Mouse (Mus musculus): ENCODE data around the gene BC049352. TPM values are rescaled to one million over a fixed set of nuclear protein-coding genes. Genes with fewer than 3 reads are reported as not detected.
A peak's percentile ranks its signal among the peaks of the same experiment; 100 is the strongest.

The BC049352 gene
- total RNA-seq, 2 experiments from 2014 or later = not detected

- intact Hi-C loops (cut with DNase I) = no loop called here
- no peak for DNase-seq
Measured at GRCm38 (mm10) chr9:45280891-45281290, 99.1 kb downstream of the BC049352 start.

- DNase-seq = no peak
- intact Hi-C loops (cut with DNase I) = no loop called here
Measured at GRCm38 (mm10) chr9:45282466-45282865, 100.7 kb downstream of the BC049352 start.

GRCm38 (mm10) chr9:45291481-45292168 lies 109.8 kb downstream of the BC049352 start:
- no peak for DNase-seq
- intact Hi-C loops (cut with DNase I) = no loop called here

- no peak for DNase-seq
- intact Hi-C loops (cut with DNase I) = loop anchor here (5.0 kb wide), 1 partner anchor 72 kb away; no protein-coding TSS in a partner anchor
Measured at GRCm38 (mm10) chr9:45294210-45295011, 112.6 kb downstream of the BC049352 start.

- intact Hi-C loops (cut with DNase I) = loop anchor here (1.0 to 5.0 kb wide), 4 partner anchors 45 to 109 kb away; no protein-coding TSS in a partner anchor
- peak; percentile 36 to 53 for DNase-seq
Measured at GRCm38 (mm10) chr9:45299231-45300006, 117.6 kb downstream of the BC049352 start.

Small RNAs within 50 kb of the gene (microRNA-seq; reads per million reads assigned to microRNA genes)
- 0 reads per million in 2 experiments for gene Mir7086

Other genes with a start within 250 kb of the BC049352 start
- 10 to 100 TPM; 38.4 to 45.4 TPM for gene Ube4a, start 216.4 kb upstream of the BC049352 start, total RNA-seq (2021)
- 10 to 100 TPM in 1 of 2 experiments, under 1 TPM in 1; 0.86 to 11.7 TPM for gene Cd3g, start 201.6 kb upstream of the BC049352 start, total RNA-seq (2021)
- 1 to 10 TPM; 4.5 to 9.4 TPM for gene Cd3d, start 200.2 kb upstream of the BC049352 start, total RNA-seq (2021)
- gene Cd3e, start 172.4 kb upstream of the BC049352 start, total RNA-seq (2021) = 10 to 100 TPM in 1 of 2 experiments, 1 to 10 TPM in 1; 1.7 to 14.9 TPM
- 1 to 10 TPM in 1 of 2 experiments, under 1 TPM in 1; 1.00 to 1.1 TPM for gene Mpzl2, start 142.2 kb upstream of the BC049352 start, total RNA-seq (2021)
- gene Mpzl3, start 126.8 kb upstream of the BC049352 start, total RNA-seq (2021) = 1 to 10 TPM; 1.2 to 1.3 TPM
- under 1 TPM; 0.19 to 0.59 TPM for gene Jaml, start 102.8 kb upstream of the BC049352 start, total RNA-seq (2021)
- 1 to 10 TPM; 1.2 to 1.4 TPM for gene Scn2b, start 64.2 kb upstream of the BC049352 start, total RNA-seq (2021)
- gene Scn4b, start 43.6 kb upstream of the BC049352 start, total RNA-seq (2021) = 1 to 10 TPM; 1.3 to 1.7 TPM
- under 1 TPM in 1 of 2 experiments, not detected in 1; 0.12 TPM for gene Tmprss4, start 22.1 kb downstream of the BC049352 start, total RNA-seq (2021)
- 1 to 10 TPM; 1.6 TPM for gene Il10ra, start 87.1 kb downstream of the BC049352 start, total RNA-seq (2021)
- gene Tmprss13, start 137.1 kb downstream of the BC049352 start, total RNA-seq (2021) = 1 to 10 TPM; 2.3 to 2.8 TPM
- 10 to 100 TPM; 18.2 to 20.9 TPM for gene Fxyd6, start 188.2 kb downstream of the BC049352 start, total RNA-seq (2021)
- 1 to 10 TPM; 1.5 to 2.3 TPM for gene Fxyd2, start 217.7 kb downstream of the BC049352 start, total RNA-seq (2021)
- gene Dscaml1, start 244.6 kb downstream of the BC049352 start, total RNA-seq (2021) = not detected

Data from heart, postnatal 14 days (tissue).